14 mouse cellular contexts compared by ENCODE assay signal in genomic region chr4:126464189-126464891, GRCm38 (mm10). TPM values are rescaled to one million over a fixed set of nuclear protein-coding genes. Genes with fewer than 3 reads are reported as not detected.
DNase-seq lines count a peak whose midpoint lies in the region; ATAC-seq and TF ChIP-seq lines count a peak whose summit lies in the region.
"Had no signal": no experiment of that assay in that cellular context is flagged by ENCODE, and none has a peak within 500 bp of the region (broad histone marks: within the 10 kb centered on the region; RNA-seq: fewer than 3 reads in every experiment).

No protein-coding gene starts in this region.

- no peaks in the 10 kb centered on the region for H3K27me3 ChIP-seq in embryonic facial prominence, embryonic 13.5 days
- H3K27me3 ChIP-seq in hindbrain, embryonic 14.5 days (ENCODE audit: control insufficient read depth, insufficient read depth, low read length): no peaks in the 10 kb centered on the region
- no peaks in the 10 kb centered on the region for H3K27me3 ChIP-seq in intestine, postnatal 0 days (replicated peaks; ENCODE audit: control insufficient read depth, insufficient read depth, low read length)
- H3K27me3 ChIP-seq: limb, embryonic 15.5 days had no signal

- 31% methylated on average over 4 of the region's 4 CpGs for WGBS in embryonic facial prominence, embryonic 13.5 days
- 10% methylated on average over 4 of the region's 4 CpGs for WGBS in hindbrain, embryonic 14.5 days
- WGBS in intestine, postnatal 0 days: 31% methylated on average over 4 of the region's 4 CpGs

- peaks cover 34% of the 10 kb centered on the region for H3K4me1 ChIP-seq in embryonic facial prominence, embryonic 13.5 days
- H3K4me1 ChIP-seq in hindbrain, embryonic 14.5 days (replicated peaks; ENCODE audit: control insufficient read depth, insufficient read depth, low read length): peaks cover 44% of the 10 kb centered on the region
- peaks cover 4% of the 10 kb centered on the region; the same call in 1 of the 2 replicates for H3K4me1 ChIP-seq in intestine, postnatal 0 days (replicated peaks; ENCODE audit: control insufficient read depth, insufficient read depth, low read length)

- H3K27ac ChIP-seq in embryonic facial prominence, embryonic 13.5 days: no peak overlapping the region
- H3K27ac ChIP-seq in hindbrain, embryonic 14.5 days: peak overlapping the region; percentile 86
- H3K27ac ChIP-seq in intestine, postnatal 0 days (ENCODE audit: low read depth, low read length): no peak overlapping the region
- H3K27ac ChIP-seq: limb, embryonic 15.5 days had no signal

- TF ChIP-seq CTCF in intestine, postnatal 0 days (IDR thresholded peaks at IDR 0.05; ENCODE audit: low read depth): no peak

- peaks cover 16% of the 10 kb centered on the region for H3K36me3 ChIP-seq in embryonic facial prominence, embryonic 13.5 days
- H3K36me3 ChIP-seq in hindbrain, embryonic 14.5 days (replicated peaks; ENCODE audit: control insufficient read depth, insufficient read depth): peaks cover 14% of the 10 kb centered on the region
- H3K36me3 ChIP-seq in intestine, postnatal 0 days (ENCODE audit: control insufficient read depth, insufficient read depth): peaks cover 14% of the 10 kb centered on the region

- 0 out of 2 replicates have a peak overlapping the region, but pooled peaks have one; percentile 70 for H3K4me2 ChIP-seq in embryonic facial prominence, embryonic 13.5 days
- H3K4me2 ChIP-seq in hindbrain, embryonic 14.5 days (replicated peaks): peak overlapping the region; percentile 67
- H3K4me2 ChIP-seq in intestine, postnatal 0 days (replicated peaks; ENCODE audit: low read depth): no peak overlapping the region
- H3K4me2 ChIP-seq: limb, embryonic 15.5 days had no signal

- no peak for ATAC-seq in embryonic facial prominence, embryonic 13.5 days (ENCODE audit: insufficient number of reproducible peaks, insufficient read depth, low FRiP score, low TSS enrichment, low read depth)
- ATAC-seq in hindbrain, embryonic 14.5 days (ENCODE audit: low FRiP score): no peak
- ATAC-seq in intestine, postnatal 0 days: no peak
- ATAC-seq: activated CD4-positive, CD25-positive, alpha-beta regulatory T cell, adult 4 months; lung, postnatal 0 days had no signal

- peak; percentile 24 for DNase-seq in adrenal gland, postnatal 14 days
- no peak for DNase-seq in adrenal gland, adult 18-20 months (ENCODE audit: low spot score in 2 of 2)
- no peak for DNase-seq in hindbrain, embryonic 14.5 days (ENCODE audit: low spot score)
- peak; percentile 23 for DNase-seq in neural tube, embryonic 10.5 days (ENCODE audit: extremely low spot score, low spot score)
- DNase-seq in cerebellum, adult 11 months: no peak
- no peak for DNase-seq in lung, postnatal 14 days
- DNase-seq: heart, postnatal 36 days; right cerebral cortex, postnatal 4 days had no signal

- no peak overlapping the region for H3K9ac ChIP-seq in embryonic facial prominence, embryonic 13.5 days
- H3K9ac ChIP-seq in hindbrain, embryonic 14.5 days: peak overlapping the region; percentile 32
- H3K9ac ChIP-seq in intestine, postnatal 0 days (ENCODE audit: low read depth, low read length): no peak overlapping the region
- H3K9ac ChIP-seq: limb, embryonic 15.5 days had no signal

- no peaks in the 10 kb centered on the region for H3K9me3 ChIP-seq in embryonic facial prominence, embryonic 13.5 days
- no peaks in the 10 kb centered on the region for H3K9me3 ChIP-seq in hindbrain, embryonic 14.5 days (ENCODE audit: control insufficient read depth, low read length)
- H3K9me3 ChIP-seq in intestine, postnatal 0 days (ENCODE audit: control insufficient read depth): no peaks in the 10 kb centered on the region
- H3K9me3 ChIP-seq: limb, embryonic 15.5 days had no signal

- H3K4me3 ChIP-seq in embryonic facial prominence, embryonic 13.5 days: no peak overlapping the region
- peak overlapping the region; percentile 64; the same call in 1 of the 2 replicates for H3K4me3 ChIP-seq in hindbrain, embryonic 14.5 days (replicated peaks; ENCODE audit: low read length)
- no peak overlapping the region for H3K4me3 ChIP-seq in intestine, postnatal 0 days (ENCODE audit: low read depth, low read length)
- H3K4me3 ChIP-seq: limb, embryonic 15.5 days; myocyte had no signal

RNA-seq across cellular contexts. Expression of gene Ago1, which starts 4.0 kb away (rescaled TPM):
- total RNA-seq in adrenal gland, postnatal 14 days (2021): 27.5 and 29.3 TPM in 2 replicates
- total RNA-seq in adrenal gland, adult 18-20 months (2021): 10 to 100 TPM; 25.6 to 36.9 TPM
- polyA plus RNA-seq in embryonic facial prominence, embryonic 13.5 days (2015; fragmentation: Nextera tagmentation; extraction: Ambion mirVana): 7.4 and 8.1 TPM in 2 replicates
- polyA plus RNA-seq in hindbrain, embryonic 14.5 days (2014; fragmentation: Nextera tagmentation; extraction: Ambion mirVana): 14.3 and 15.0 TPM in 2 replicates
- 2.7 and 3.2 TPM in 2 replicates for polyA plus RNA-seq in intestine, postnatal 0 days (2015; fragmentation: Nextera tagmentation; extraction: Ambion mirVana)

RNA-seq across cellular contexts. Expression of gene Ago3, which starts 35.0 kb away (rescaled TPM):
- total RNA-seq in adrenal gland, postnatal 14 days (2021): 19.3 and 20.8 TPM in 2 replicates
- total RNA-seq in adrenal gland, adult 18-20 months (2021): 10 to 100 TPM; 19.6 to 20.3 TPM
- polyA plus RNA-seq in embryonic facial prominence, embryonic 13.5 days (2015; fragmentation: Nextera tagmentation; extraction: Ambion mirVana): 20.1 and 24.9 TPM in 2 replicates
- polyA plus RNA-seq in hindbrain, embryonic 14.5 days (2014; fragmentation: Nextera tagmentation; extraction: Ambion mirVana): 14.3 and 19.7 TPM in 2 replicates
- 9.3 and 10.5 TPM in 2 replicates for polyA plus RNA-seq in intestine, postnatal 0 days (2015; fragmentation: Nextera tagmentation; extraction: Ambion mirVana)

Comparison
In these comparisons a context has a peak if more than half of its experiments do, and no peak if none do; other contexts are left out.
1. DNase-seq: peak in adrenal gland, postnatal 14 days (single experiment) and neural tube, embryonic 10.5 days (single experiment); none in adrenal gland, adult 18-20 months (0 of 2), hindbrain, embryonic 14.5 days (single experiment), cerebellum, adult 11 months (single experiment) and lung, postnatal 14 days (single experiment).